Mouse (Mus musculus) embryo, embryonic 11.5 days (tissue): ENCODE results near the gene Klk1b24.
"Not testable (repeated sequence)": the region's sequence is repeated elsewhere in the genome, so short reads cannot be mapped to it uniquely, and the experiment has no call there.

Experiments used
- DNase-seq: peaks from one replicate; pipeline ENCODE4 v3.0.0-alpha.2; 2012; ENCODE audit warnings: low read depth, low spot score

Klk1b24 gene

DNA sequence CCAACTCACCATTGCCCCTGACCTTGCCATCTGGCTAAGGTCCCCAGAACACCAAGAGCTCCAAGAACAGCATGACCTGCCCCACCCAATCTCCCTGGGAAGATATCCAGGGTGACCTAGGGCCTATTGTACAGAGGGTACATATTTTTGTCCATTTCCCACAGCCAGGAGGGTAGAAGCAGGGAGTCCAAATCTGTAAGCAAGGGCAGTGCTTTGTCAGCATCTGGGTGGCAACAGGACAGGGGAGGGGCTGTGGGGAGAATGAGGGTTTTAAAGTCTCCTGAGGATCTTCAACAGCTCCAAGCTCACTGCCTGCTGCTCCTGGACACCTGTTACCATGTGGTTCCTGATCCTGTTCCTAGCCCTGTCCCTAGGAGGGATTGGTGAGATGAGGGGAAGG, at the start of gene Klk1b24:
TSS of gene Klk1b24 (plus strand) at position 301 of the 400 bp plus-strand sequence.
- DNase-seq: not testable (repeated sequence)

DNA sequence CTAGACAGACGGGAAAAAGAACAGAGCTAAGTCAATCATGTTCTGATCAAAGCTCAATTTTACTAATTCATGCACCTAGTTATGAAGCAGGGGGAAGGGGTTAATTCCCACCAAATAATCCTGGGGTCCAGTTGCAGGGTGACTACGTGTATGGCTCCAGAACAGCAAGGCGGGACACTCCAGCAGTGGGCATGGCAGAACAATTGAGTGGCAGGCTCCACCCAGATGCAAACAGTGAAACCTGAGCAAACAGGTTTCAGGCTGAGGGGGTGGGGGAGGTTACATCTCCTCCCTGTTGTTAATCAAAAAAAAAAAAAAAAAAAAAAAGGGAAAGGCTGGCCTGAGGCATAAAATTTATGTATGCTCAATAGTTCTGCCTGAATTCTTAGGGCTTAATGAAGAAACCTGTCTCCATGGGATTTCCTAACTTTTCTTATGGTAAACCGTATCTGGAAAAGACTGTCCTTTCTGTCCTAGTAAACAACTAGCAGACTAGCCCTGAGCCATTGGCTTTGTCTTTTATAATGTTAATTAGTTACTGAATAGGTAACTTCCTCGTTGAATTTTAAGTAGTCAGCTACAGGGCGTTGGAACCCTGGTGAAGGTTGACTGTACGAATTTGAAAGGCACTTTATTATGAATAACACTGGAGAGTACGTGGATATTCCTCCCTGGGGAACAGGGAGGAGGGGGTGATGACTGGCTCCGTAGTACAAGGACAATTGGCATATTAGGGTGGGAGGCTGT, 8.6 kb upstream of the Klk1b24 start:
- DNase-seq: no peak

DNA sequence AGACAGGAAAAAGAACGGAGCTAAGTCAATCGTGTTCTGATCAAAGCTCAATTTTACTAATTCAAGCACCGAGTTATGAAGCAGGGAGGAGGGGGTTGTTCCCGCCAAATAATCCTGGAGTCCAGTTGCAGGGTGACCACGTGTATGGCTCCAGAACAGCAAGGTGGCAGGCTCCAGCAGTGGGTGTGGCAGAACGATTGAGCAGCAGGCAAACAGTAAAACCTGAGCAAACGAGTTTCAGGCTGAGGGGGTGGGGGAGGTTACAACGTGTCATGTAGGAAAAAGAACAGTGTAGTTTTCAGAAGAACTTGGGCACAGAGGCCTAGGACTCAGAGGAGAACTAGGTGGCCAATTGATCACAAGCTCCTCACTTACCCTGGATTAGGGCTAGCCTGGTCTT, 1.5 kb upstream of the Klk1b24 start:
- DNase-seq: not testable (repeated sequence)

DNA sequence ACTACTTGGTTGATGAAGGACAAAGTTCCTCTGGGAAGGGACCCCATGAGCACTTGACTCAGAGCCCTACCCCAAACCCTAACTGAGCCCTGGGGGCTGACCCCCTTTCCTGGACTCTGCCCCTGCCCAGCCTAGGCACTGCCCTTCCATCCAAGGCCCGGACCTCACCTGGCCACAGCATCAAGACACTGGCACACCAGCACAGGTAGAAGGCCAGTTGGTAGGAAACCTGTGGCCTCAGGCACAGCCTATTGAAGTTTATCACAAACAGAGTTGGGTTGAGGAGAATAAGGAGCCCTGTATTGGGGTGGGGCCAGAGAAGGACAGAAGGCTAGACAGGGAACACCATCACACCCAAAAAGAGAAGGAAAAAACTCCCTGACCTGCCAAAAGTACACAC, 5.4 kb downstream of the Klk1b24 start:
- not testable (repeated sequence) for DNase-seq

DNA sequence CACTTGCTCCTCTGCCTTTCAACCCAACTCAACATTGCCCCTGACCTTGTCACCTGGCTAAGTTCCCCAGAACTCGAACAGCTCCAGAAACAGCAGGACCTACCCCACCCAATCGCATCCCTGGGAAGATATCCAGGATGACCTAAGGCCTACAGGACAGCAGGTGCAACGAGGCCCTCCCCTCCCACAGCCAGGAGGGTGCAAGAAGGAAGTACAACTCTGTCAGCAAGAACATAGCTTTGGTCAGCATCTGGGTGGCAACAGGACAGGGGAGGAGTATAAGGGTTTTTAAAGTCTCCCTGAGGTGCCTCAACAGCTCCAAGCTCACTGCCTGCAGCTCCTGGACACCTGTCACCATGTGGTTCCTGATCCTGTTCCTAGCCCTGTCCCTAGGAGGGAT, 9.9 kb downstream of the Klk1b24 start, which contains the start of gene Klk1b3:
TSS of gene Klk1b3 (plus strand) at position 301 of the 400 bp plus-strand sequence.
- DNase-seq: no peak

DNA sequence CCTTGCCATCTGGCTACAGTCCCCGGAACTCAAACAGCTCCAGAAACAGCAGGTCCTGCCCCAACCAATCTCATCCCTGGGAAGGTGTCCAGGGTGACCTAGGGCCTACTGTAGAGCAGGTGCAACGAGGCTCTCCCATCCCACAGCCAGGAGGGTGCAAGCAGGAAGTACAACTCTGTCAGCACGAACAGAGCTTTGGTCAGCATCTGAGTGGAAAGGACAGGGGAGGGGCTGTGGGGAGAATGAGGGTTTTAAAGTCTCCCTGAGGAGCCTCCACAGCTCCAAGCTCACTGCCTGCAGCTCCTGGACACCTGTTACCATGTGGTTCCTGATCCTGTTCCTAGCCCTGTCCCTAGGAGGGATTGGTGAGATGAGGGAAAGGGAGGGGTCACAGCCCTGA, 19.1 kb downstream of the Klk1b24 start, which contains the start of gene Klk1b4:
TSS of gene Klk1b4 (plus strand) at position 301 of the 400 bp plus-strand sequence.
- DNase-seq: not testable (repeated sequence)

DNA sequence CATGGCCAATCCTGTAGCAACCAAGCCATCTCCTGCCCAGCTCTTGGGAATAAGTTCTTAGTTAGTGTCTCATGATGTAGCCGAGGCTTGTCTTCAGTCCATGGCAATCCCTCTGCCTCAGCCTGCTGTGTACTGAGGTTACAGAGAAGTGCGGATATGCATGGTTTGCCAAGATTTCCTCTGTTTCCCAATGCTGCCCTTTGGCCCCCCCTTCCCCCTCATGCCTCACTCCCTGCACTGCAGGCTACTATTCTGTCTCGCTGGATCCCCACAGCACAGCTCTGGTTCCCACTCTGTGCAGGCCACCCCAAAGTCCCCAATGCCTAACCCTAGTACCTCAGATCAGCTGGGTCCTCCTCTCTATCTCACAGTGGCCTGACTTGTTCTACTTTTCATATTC, 20.3 kb downstream of the Klk1b24 start:
- no peak for DNase-seq

DNA sequence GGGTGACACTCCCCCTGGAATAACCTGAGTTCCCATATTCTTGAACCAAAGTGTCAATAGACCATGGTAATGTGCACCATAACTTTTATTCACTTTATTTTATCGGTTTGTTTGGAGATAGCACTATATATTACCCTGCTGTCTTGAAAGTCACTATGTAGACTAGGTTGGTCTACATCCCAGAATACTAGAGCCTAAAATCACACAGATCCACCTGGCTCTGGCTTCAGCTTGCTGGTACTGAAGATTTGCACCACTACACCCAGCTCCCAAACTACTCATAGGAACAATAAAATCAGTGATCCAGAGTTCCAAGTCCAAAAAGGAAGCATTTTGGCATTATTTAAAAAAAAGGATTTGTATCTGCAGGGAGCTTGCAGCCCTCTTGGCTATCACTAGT, 27.6 kb downstream of the Klk1b24 start, which contains the start of gene Klk1b5:
TSS of gene Klk1b5 (plus strand) at position 301 of the 400 bp plus-strand sequence.
- no peak for DNase-seq

DNA sequence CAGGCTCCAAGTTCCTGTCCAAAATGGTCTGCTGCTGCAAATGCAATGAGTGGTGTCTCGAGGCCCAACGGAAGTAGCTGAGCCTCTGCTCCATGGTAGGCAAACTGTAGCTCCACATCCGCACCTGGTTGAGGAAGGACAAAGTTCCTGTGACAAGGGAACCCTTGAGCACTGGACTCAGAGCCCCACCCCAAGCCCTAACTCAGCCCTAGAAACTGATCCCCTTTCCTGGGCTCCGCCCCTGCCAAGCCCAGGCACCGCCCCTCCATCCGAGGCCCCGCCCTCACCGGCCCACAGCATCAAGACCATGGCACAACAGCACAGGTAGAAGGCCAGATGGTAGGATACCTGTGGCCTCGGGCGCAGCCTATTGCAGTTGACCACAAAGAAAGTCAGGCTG, 33.6 kb downstream of the Klk1b24 start:
- not testable (repeated sequence) for DNase-seq

DNA sequence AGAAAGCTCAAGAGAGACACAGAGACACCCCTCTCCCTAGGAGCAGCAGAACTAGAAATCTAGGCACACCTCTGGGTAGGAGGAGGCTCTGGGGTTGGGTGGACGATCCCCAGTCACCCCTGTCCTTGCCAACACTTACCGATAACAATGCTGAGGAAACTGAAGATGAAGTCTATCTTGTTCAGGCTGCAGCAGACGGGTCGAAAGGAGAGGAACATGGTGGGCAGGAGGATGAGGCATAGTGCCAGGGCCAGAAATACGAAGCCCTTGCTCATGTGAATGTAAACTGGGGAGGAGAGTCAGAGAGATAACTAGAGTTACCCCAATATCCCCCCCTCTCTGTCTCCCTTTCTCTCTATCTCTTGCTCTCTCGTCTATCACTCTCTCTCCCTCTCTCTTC, 34.3 kb downstream of the Klk1b24 start:
- not testable (repeated sequence) for DNase-seq

DNA sequence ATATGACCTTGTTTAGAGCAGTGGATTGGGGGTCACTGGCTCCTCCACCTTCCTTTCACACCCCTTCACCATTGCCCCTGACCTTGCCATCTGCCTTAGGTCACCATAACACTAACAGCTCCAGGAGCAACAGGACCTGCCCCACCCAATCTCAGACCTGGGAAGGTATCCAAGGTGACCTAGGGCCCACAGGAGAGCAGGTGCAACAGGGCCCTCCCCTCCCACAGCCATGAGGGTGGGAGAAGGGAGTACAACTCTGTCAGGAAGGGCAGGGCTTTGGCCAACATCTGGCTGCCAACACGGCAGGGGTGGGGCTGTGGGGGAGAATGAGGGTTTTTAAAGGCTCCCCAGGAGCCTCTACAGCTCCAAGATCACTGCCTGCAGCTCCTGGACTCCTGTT, 37.0 kb downstream of the Klk1b24 start, which contains the start of gene Klk1:
TSS of gene Klk1 (plus strand) at position 285 of the 400 bp plus-strand sequence.
- no peak for DNase-seq

DNA sequence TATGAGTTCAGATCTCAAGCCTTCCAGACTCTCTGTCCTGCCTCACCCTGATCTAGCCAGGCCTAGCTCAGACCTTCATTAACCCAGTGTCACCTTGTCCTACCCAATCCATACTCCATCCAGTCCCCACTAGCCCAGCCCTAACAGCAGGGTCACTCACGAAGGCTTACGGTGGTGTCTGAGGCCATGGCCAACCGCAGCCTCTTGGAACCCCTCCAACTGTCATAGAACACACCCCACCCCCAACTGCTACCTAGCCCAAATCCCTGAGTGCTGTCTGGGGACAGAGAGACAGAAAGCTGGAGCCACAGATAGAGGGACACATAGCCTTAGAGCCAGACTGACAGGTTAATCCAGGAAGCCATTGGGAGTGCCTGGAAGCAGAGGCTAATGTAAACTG, 47.9 kb downstream of the Klk1b24 start, which contains the start of gene Gm36864:
TSS of gene Gm36864 (plus strand) at position 269 of the 400 bp plus-strand sequence.
- no peak for DNase-seq

DNA sequence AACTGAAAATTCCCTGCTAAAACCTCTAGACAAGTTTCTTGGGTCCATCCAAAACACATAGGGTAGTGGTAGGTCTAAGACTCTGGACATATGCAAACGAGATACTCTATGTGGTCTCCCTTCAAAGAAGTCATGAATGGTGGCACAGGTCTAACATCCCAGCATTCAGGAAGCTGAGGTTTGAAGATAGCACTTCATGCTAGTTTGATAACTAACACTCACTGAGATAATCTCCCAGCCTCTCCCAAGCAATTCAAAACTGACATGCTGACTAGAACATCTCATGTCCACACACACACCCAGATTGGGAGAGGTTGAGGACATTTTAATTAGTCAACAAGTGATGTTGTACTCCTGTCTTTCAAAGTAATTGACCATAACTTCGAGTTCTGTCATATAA, 51.9 kb downstream of the Klk1b24 start:
- no peak for DNase-seq

DNA sequence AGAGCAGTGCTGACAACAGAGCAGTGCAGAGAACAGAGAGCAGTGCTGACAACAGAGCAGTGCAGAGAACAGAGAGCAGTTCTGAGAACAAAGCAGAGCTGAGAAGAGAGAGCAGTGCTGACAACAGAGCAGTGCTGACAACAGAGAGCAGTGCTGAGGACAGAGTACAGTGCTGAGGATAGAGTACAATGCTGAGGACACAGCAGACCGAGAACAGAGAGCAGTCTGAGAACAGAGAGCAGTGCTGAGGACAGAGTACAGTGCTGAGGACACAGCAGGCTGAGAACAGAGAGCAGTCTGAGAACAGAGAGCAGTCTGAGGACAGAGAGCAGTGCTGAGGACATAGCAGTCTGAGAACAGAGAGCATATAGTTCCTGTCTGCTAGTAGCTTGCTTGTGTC, 52.7 kb downstream of the Klk1b24 start:
- DNase-seq: no peak

DNA sequence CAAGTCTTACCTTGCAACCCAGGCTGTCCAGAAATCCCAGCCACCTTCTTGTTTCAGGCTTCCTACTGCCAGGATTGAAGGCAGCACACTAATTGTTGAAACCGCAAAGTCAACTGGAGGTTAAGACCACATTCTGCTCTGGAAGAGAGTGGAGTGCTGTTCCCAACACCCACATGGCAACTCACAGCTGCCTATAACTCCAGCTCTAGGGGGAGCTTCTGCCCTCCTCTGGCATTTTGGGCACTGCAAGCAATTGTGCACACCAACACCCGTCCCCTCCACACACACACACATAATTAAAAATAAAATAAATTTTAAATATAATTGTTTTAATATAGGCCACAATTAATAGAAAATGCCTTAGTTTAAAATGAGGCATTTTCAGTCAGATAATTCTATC, 53.1 kb downstream of the Klk1b24 start:
- no peak for DNase-seq
